Mouse (Mus musculus): ENCODE measurements around the gene Gm11639. TPM values are rescaled to one million over a fixed set of nuclear protein-coding genes. Genes with fewer than 3 reads are reported as not detected.

Gene Gm11639
- polyA plus RNA-seq (2012; rRNA removed): 0.19 and 0.47 TPM in 2 replicates

DNA sequence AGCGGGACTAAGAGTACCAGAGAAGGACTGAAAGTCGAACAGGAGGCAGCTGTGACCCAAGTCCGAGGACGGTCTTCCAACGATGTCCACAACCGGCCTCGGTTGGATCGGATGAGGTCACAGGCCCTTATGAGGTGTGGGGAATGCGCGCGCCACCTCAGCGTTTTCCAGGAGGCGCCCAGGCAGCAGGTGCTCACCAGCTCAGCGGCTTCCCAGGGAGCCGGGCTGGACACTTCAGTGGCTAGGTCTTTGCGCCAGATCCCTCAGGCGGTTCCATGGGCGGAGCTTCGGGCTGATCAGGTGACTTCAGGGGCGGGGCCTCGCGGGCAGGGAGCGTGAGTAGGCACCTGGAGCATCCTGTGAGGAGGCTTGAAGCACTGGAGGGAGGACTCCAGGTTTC, at the start of gene Gm11639:
Gene Gm11639, plus strand, starts transcription at position 160 of the 400 bp plus-strand sequence.

DNA sequence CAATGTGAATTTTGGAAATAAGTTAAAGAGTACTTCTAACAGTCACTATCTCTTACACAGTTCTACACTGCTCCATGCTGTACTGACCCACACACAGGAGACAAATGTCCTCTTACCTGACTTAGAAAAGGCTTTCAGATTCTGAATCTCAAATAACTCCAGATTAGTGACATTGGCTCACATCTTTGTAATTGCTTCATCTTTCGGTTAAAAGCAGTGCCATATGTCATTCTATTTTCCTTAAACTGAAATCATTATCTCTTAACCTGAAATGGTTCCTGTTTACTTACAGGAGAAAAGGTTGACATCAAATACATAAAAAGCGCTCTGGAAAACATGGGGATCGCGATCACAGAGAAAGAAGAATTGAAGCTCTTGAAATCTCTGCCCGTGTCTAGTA, 377.8 kb downstream of the Gm11639 start, which contains the start of gene Efcab3:
Gene Efcab3, plus strand, starts transcription at position 301 of the 400 bp plus-strand sequence.

DNA sequence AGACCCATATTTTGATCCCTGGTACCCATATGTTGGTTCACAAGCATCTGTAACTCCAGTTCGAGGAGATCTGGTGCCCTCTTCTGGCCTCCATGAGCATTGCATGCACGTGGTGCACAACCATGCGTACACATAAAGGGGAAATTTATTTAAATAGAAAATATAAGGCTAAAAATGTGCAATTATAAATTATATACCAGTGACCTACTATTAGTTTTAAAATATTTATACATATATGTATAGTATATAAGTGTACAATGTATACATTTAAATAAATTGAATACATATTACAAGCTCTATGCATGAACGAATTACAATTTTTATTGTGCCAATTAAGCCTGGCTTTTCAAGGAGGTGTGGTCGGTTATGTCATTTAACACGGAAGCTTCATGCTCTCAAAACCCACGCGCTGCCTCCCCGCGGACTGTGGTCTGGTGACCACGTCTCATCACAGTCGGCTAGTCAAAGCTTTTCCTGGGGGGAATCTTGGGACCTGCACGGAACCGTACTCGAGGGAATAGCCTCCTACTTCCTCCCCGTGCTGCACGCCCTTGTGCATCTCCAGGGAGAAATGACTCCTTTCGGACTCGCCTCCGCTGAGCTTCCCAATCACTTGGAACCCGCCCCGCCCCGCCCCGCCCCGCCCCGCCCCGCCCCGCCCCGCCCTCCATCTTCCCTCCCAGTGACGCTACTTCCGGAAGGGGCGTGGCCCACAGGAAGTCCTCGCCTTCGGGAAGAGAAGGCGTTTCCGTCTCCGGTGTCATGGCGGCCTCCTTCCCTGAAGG, 440.4 kb downstream of the Gm11639 start, which contains the start of gene Mettl2:
Gene Mettl2, plus strand, starts transcription at position 691 of the 785 bp plus-strand sequence.

DNA sequence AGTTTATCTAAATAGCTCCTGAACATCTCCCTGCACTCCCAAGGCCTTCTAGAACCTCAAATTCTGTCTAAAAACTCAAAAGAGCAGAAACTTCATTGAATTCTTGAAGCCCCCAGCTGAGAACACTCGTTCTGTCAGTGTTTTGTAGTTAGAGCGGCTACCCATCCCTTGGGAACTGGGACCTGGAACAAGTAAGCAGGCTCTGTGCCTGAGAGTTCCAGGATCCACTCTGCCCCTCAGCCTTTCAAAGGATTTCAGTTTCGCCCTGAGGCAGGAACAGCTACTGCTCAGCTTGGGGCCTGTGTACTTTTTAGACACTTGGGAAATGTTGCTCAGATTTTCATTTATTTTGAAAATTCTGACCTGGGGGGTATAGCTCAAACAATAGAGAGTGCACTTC, 461.1 kb downstream of the Gm11639 start, which contains the start of gene Gm10842:
Gene Gm10842, plus strand, starts transcription at position 301 of the 400 bp plus-strand sequence.

Other genes starting within 250 kb of the Gm11639 start
- 93.9 and 99.7 TPM in 2 replicates for gene Kansl1, start 216.8 kb upstream of the Gm11639 start, polyA plus RNA-seq (2012; rRNA removed)
- gene Cdc27, start 135.1 kb upstream of the Gm11639 start, polyA plus RNA-seq (2012; rRNA removed): 25.7 and 28.4 TPM in 2 replicates
- 3.1 and 18.2 TPM in 2 replicates for gene Myl4, start 135.0 kb upstream of the Gm11639 start, polyA plus RNA-seq (2012; rRNA removed)
- 1.2 and 1.9 TPM in 2 replicates for gene Itgb3, start 77.7 kb upstream of the Gm11639 start, polyA plus RNA-seq (2012; rRNA removed)